Mouse (Mus musculus): ENCODE data around the gene Git1. TPM values are rescaled to one million over a fixed set of nuclear protein-coding genes. Genes with fewer than 3 reads are reported as not detected.

Gene Git1
- polyA plus RNA-seq, 1 experiment from 2014 or later = 16.3 TPM

GRCm38 (mm10) chr11:77471407-77471806 is 22.0 kb upstream of the Git1 start:
- H3K27me3 ChIP-seq (replicated peaks; ENCODE audit: control insufficient read depth, insufficient read depth, low read length) = peaks cover 7% of the 10 kb centered on the region

GRCm38 (mm10) chr11:77472775-77473174 is 20.6 kb upstream of the Git1 start:
- ATAC-seq = no peak

More at GRCm38 (mm10) chr11:77471407-77471806, 22.0 kb upstream of the Git1 start:
- Histone ChIP-seq H3K9ac (ENCODE audit: low read length) (no peak overlapping the region), H3K4me1 (ENCODE audit: control insufficient read depth, insufficient read depth, low read length) (no peaks in the 10 kb centered on the region), H3K4me3 (ENCODE audit: low read depth, low read length) (no peak overlapping the region), H3K4me2 (ENCODE audit: low read length) (no peak overlapping the region), H3K9me3 (replicated peaks; ENCODE audit: control insufficient read depth, low read length) (no peaks in the 10 kb centered on the region), H3K36me3 (ENCODE audit: control insufficient read depth, insufficient read depth, low read length) (peaks cover 53% of the 10 kb centered on the region), H3K27ac (ENCODE audit: low read depth, low read length) (no peak overlapping the region)
- ATAC-seq = no peak
- DNase-seq (ENCODE audit: low spot score) = no peak
- 77% methylated on average over 29 of the region's 29 CpGs for WGBS

DNA sequence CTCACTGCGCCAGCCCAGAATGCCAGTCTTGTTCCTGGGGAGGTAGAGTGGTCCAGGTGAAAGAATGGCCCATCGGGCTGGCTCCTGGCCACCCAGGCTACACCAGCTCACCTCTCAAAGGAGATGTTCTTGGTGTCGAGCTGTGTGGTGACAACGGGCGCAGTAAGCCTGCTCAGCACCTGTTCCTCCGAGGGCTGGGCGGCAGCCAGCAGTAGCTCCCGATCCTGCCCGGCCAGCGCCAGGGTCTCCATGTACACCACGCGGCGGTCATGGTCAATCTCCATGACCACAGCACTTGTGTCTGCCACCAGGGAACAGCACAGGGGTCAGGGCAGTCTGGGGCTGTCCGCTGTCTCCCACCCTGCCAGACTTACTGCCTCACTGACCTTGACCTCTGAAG is 17.1 kb upstream of the Git1 start:
- Histone ChIP-seq H3K27me3 (replicated peaks; ENCODE audit: control insufficient read depth, insufficient read depth, low read length) (no peaks in the 10 kb centered on the region), H3K4me2 (ENCODE audit: low read length) (no peak overlapping the region), H3K27ac (ENCODE audit: low read depth, low read length) (no peak overlapping the region), H3K4me1 (ENCODE audit: control insufficient read depth, insufficient read depth, low read length) (no peaks in the 10 kb centered on the region), H3K9me3 (replicated peaks; ENCODE audit: control insufficient read depth, low read length) (no peaks in the 10 kb centered on the region), H3K9ac (ENCODE audit: low read length) (no peak overlapping the region), H3K36me3 (ENCODE audit: control insufficient read depth, insufficient read depth, low read length) (peaks cover 54% of the 10 kb centered on the region), H3K4me3 (ENCODE audit: low read depth, low read length) (no peak overlapping the region)
- no peak for ATAC-seq
- no peak for DNase-seq (ENCODE audit: low spot score)
- 93% methylated on average over 14 of the region's 14 CpGs for WGBS

More at GRCm38 (mm10) chr11:77472775-77473174, 20.6 kb upstream of the Git1 start:
- H3K27me3 ChIP-seq (replicated peaks; ENCODE audit: control insufficient read depth, insufficient read depth, low read length) = no peaks in the 10 kb centered on the region
- no peaks in the 10 kb centered on the region for H3K9me3 ChIP-seq (replicated peaks; ENCODE audit: control insufficient read depth, low read length)
- H3K9ac ChIP-seq (ENCODE audit: low read length) = no peak overlapping the region
- H3K4me3 ChIP-seq (ENCODE audit: low read depth, low read length) = no peak overlapping the region
- no peak overlapping the region for H3K27ac ChIP-seq (ENCODE audit: low read depth, low read length)
- H3K36me3 ChIP-seq (ENCODE audit: control insufficient read depth, insufficient read depth, low read length) = peaks cover 62% of the 10 kb centered on the region
- WGBS = 93% methylated on average over 16 of the region's 16 CpGs
- no peak overlapping the region for H3K4me2 ChIP-seq (ENCODE audit: low read length)
- no peaks in the 10 kb centered on the region for H3K4me1 ChIP-seq (ENCODE audit: control insufficient read depth, insufficient read depth, low read length)
- no peak for DNase-seq (ENCODE audit: low spot score)

DNA sequence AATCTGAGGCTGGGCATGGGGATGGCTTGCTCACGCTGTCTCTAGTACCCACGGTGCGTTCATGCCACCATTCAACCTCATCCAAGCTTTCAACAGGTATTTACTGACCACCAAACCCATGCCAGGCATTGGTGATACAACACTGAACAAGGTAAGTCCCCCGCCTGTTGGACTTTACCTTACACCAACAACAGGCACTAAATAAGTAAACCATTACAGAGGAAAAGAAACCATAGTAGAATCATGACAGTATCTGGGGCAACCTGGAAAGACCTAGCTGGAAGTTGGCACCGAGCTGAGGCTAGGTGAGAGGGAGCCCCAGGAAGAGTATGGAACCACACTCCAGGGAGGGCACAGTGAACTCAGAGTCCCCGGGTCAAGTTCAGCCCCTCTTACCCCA is 16.5 kb upstream of the Git1 start:
- no peak overlapping the region for H3K4me3 ChIP-seq (ENCODE audit: low read depth, low read length)
- H3K4me1 ChIP-seq (ENCODE audit: control insufficient read depth, insufficient read depth, low read length) = no peaks in the 10 kb centered on the region
- no peak for DNase-seq (ENCODE audit: low spot score)
- no peaks in the 10 kb centered on the region for H3K27me3 ChIP-seq (replicated peaks; ENCODE audit: control insufficient read depth, insufficient read depth, low read length)
- H3K9ac ChIP-seq (ENCODE audit: low read length) = no peak overlapping the region
- H3K36me3 ChIP-seq (ENCODE audit: control insufficient read depth, insufficient read depth, low read length) = peaks cover 51% of the 10 kb centered on the region
- 94% methylated on average over 6 of the region's 6 CpGs for WGBS
- H3K4me2 ChIP-seq (ENCODE audit: low read length) = no peak overlapping the region
- ATAC-seq = no peak
- no peak overlapping the region for H3K27ac ChIP-seq (ENCODE audit: low read depth, low read length)
- no peaks in the 10 kb centered on the region for H3K9me3 ChIP-seq (replicated peaks; ENCODE audit: control insufficient read depth, low read length)

GRCm38 (mm10) chr11:77483043-77483442 is 10.3 kb upstream of the Git1 start:
- no peak overlapping the region for H3K9ac ChIP-seq (ENCODE audit: low read length)
- no peak for DNase-seq (ENCODE audit: low spot score)
- 0 out of 2 replicates have a peak, but pooled peaks cover 7% of the 10 kb centered on the region for H3K36me3 ChIP-seq (ENCODE audit: control insufficient read depth, insufficient read depth, low read length)
- ATAC-seq = no peak
- H3K4me2 ChIP-seq (ENCODE audit: low read length) = no peak overlapping the region
- no peak overlapping the region for H3K4me3 ChIP-seq (ENCODE audit: low read depth, low read length)
- peaks cover 37% of the 10 kb centered on the region for H3K4me1 ChIP-seq (ENCODE audit: control insufficient read depth, insufficient read depth, low read length)
- no peak overlapping the region for H3K27ac ChIP-seq (ENCODE audit: low read depth, low read length)
- WGBS = 75% methylated on average over 3 of the region's 3 CpGs
- H3K27me3 ChIP-seq (replicated peaks; ENCODE audit: control insufficient read depth, insufficient read depth, low read length) = no peaks in the 10 kb centered on the region
- no peaks in the 10 kb centered on the region for H3K9me3 ChIP-seq (replicated peaks; ENCODE audit: control insufficient read depth, low read length)

DNA sequence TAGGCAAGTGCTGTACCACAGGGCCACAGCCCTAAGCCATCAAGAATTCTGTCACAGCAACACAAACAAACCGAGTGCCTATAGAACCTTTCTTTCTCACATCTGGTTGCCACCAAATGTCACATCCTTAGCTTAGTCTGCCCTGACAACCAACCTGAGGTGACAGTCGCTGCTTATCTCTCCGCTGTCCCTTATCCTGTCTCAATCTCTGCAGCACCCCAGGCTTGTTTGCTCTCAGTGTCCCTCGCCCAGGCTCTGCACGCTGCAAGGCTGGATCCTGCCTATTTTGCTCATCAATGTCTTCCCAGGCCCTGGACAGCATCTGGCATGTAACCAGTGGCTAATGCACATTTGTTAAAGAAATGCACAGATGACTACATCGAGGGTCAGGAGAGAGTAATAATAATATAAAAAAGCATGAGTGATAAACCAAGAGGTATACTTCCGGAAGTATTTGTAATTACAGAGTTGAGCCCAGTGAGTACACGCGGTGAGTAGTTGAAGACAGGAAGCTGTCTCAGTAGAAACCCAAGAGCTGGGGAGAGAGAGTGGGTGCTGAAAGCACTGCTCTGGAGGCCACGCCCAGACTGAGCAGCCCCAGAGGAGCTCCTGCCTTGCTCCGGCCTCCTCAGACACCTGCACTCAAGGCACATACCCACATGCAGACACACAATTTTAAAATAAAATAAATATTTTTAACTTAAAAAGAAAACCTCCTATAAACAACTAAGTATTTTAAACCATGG is 9.7 kb upstream of the Git1 start:
- H3K9ac ChIP-seq (ENCODE audit: low read length) = 0 out of 2 replicates have a peak overlapping the region, but pooled peaks have one; percentile 8
- H3K27me3 ChIP-seq (replicated peaks; ENCODE audit: control insufficient read depth, insufficient read depth, low read length) = no peaks in the 10 kb centered on the region
- no peak for ATAC-seq
- H3K9me3 ChIP-seq (replicated peaks; ENCODE audit: control insufficient read depth, low read length) = no peaks in the 10 kb centered on the region
- no peak for DNase-seq (ENCODE audit: low spot score)
- H3K27ac ChIP-seq (ENCODE audit: low read depth, low read length) = no peak overlapping the region
- peaks cover 42% of the 10 kb centered on the region for H3K4me1 ChIP-seq (ENCODE audit: control insufficient read depth, insufficient read depth, low read length)
- WGBS = 87% methylated on average over 11 of the region's 11 CpGs
- no peak overlapping the region for H3K4me2 ChIP-seq (ENCODE audit: low read length)
- H3K36me3 ChIP-seq (ENCODE audit: control insufficient read depth, insufficient read depth, low read length) = 0 out of 2 replicates have a peak, but pooled peaks cover 7% of the 10 kb centered on the region
- no peak overlapping the region for H3K4me3 ChIP-seq (ENCODE audit: low read depth, low read length)

GRCm38 (mm10) chr11:77485229-77485628 is 8.1 kb upstream of the Git1 start:
- Histone ChIP-seq H3K4me1 (ENCODE audit: control insufficient read depth, insufficient read depth, low read length) (peaks cover 44% of the 10 kb centered on the region), H3K36me3 (ENCODE audit: control insufficient read depth, insufficient read depth, low read length) (0 out of 2 replicates have a peak, but pooled peaks cover 7% of the 10 kb centered on the region), H3K9ac (ENCODE audit: low read length) (0 out of 2 replicates have a peak overlapping the region, but pooled peaks have one; percentile 38), H3K4me2 (ENCODE audit: low read length) (peak overlapping the region; percentile 32), H3K9me3 (replicated peaks; ENCODE audit: control insufficient read depth, low read length) (no peaks in the 10 kb centered on the region), H3K27ac (ENCODE audit: low read depth, low read length) (peak overlapping the region; percentile 82), H3K4me3 (ENCODE audit: low read depth, low read length) (no peak overlapping the region), H3K27me3 (replicated peaks; ENCODE audit: control insufficient read depth, insufficient read depth, low read length) (no peaks in the 10 kb centered on the region)
- WGBS = 31% methylated on average over 6 of the region's 6 CpGs
- DNase-seq (ENCODE audit: low spot score) (peak; percentile 75), ATAC-seq (no peak)

DNA sequence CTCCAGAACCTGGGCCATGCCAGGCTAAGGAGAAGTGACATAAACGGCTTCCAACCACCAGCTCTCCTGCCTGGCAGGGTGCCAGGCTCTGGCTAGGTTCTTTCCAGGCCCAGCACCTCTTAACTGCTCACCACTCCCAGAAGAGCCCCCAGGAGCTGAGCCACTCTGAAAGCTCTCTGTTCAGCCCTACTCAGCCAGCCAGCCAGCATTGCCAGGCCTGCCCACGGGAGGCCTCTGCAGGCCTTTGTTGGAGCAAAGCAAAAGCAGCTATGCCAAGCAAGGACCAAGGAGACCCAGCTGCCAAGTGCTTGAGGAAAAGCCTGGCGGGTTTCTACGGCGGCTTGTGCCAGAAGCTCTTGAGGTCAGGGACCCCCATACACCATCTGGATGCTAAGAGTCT is 6.6 kb upstream of the Git1 start:
- Histone ChIP-seq H3K9me3 (replicated peaks; ENCODE audit: control insufficient read depth, low read length) (no peaks in the 10 kb centered on the region), H3K4me1 (ENCODE audit: control insufficient read depth, insufficient read depth, low read length) (peaks cover 53% of the 10 kb centered on the region), H3K27ac (ENCODE audit: low read depth, low read length) (peak overlapping the region; percentile 82), H3K27me3 (replicated peaks; ENCODE audit: control insufficient read depth, insufficient read depth, low read length) (no peaks in the 10 kb centered on the region), H3K4me3 (ENCODE audit: low read depth, low read length) (peak overlapping the region; percentile 18; the same call in 1 of the 2 replicates), H3K36me3 (ENCODE audit: control insufficient read depth, insufficient read depth, low read length) (0 out of 2 replicates have a peak, but pooled peaks cover 3% of the 10 kb centered on the region), H3K9ac (ENCODE audit: low read length) (peak overlapping the region; percentile 41), H3K4me2 (ENCODE audit: low read length) (peak overlapping the region; percentile 94)
- peak; percentile 16; the same call in 1 of the 2 replicates for ATAC-seq
- peak; percentile 85 for DNase-seq (ENCODE audit: low spot score)
- 17% methylated on average over 5 of the region's 5 CpGs for WGBS

Data from forebrain, embryonic 14.5 days (tissue).